Mouse (Mus musculus): ENCODE results near the gene Tm9sf3.

DNA sequence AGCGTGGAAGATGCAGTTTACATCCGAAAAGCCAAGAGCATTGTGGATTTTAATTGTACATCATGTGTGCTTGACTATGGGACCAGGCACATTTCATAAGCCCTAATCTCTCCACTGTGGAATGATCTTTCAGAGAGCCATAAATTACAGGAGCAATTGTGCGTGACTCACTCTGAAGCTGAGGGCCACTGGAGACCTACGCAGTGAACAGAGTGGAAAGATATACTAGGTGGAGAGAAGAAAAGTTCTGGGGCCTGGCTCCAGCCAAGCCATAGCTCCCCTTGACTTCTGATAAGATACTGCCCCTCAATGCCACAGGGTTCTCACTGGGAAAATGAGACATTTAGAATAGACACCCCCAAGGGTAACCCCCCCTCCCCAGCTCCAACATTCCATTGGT is 70.8 kb downstream of the Tm9sf3 start:
- no peak for TF ChIP-seq CTCF (conservative IDR thresholded peaks at IDR 0.05; ENCODE audit: insufficient read depth, insufficient read length, low read depth, low read length)
- no peak for TF ChIP-seq POLR2A (IDR thresholded peaks at IDR 0.05; ENCODE audit: low read depth, low read length)

Data from kidney, adult 2 months (tissue).